Mouse (Mus musculus) T-helper 17 cell (primary cell): ENCODE data around the gene Anapc5.

Source experiments
- in situ Hi-C, 2 experiments: fragments of 300-600 bp; cut with MboI, MseI; formaldehyde crosslinking; loops; 1 replicate in 1 of 2; 2 replicates in 1 of 2; pipeline ENCODE4 v1.15.1; 2025; ENCODE audit warnings: high pct_unique_total_duplicates in 2 of 2

Anapc5 gene

DNA sequence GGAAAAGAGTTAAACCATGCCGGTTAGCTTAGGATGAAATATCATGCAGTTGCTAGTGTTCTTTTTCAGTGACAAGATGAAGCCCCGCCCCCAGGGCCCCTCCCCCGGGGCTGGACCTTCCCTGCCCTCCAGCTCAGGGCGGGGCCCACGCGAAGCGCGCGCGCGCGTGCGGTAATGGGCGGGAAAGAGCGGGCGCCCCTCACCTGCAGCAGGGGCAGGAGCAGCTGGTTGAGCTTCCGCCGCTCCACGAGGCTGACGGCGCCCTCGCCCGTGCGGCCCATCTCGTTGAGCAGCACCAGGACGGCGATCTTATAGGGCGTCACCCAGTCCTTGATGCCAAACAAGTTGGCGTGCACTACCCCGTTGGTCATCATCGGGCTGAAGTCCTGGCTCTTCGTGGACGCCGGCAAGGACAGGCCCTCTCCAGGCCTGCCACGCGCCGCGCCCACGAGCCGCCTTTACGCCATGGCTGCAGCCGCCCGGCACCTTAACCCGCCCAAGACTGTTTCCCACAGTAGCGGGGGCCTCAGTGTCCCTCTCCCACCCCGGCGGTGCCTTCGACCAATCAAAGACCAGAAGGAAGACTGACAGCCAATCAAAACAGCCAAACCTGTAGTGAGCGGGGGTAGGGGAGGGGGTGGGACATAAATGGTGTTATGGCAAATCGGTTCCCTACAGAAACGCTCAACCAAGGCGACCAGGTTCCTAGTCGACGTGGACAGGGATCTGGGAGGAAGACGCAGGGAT lies at the start of gene Anapc5:
Gene Anapc5 (minus strand): TSS at position 563 of the 747 bp plus-strand sequence.
- in situ Hi-C loops: no loop called here

DNA sequence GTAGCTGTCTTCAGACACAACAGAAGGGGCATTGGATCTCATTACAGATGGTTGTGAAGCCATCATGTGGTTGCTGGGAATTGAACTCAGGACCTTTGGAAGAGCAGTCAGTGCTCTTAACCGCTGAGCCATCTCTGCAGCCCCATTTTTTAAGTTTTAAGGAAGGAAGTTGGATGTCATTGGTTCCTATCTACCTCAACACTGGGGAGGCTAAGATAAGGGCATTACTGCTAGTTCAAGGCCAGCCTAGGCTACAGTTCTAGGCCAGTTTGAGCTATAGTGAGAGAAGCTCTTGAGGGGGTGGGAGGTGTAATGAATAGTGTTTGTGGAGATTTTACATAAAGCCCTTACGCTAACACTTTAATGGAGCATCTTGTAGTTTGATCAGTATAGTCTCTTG lies 41.9 kb upstream of the Anapc5 start:
- in situ Hi-C loops: no loop called here

DNA sequence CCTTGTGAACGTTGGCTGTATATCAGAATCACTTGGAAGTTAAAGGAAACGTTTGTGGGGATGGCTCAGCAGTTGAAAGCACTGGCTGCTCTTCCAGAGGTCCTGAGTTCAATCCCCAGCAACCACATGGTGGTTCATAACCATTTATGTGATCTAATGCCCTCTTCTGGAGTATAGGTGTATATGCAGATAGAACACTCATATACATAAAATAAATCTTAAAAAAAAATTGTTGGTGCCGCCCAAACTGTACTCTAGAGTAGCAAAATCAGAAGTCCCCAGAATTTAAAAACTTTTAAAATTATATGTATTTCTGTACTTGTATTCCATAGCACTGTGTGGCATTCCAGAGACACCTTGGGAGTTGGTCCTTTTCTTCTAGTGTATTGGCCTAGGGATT lies 34.7 kb upstream of the Anapc5 start:
- in situ Hi-C loops: no loop called here

DNA sequence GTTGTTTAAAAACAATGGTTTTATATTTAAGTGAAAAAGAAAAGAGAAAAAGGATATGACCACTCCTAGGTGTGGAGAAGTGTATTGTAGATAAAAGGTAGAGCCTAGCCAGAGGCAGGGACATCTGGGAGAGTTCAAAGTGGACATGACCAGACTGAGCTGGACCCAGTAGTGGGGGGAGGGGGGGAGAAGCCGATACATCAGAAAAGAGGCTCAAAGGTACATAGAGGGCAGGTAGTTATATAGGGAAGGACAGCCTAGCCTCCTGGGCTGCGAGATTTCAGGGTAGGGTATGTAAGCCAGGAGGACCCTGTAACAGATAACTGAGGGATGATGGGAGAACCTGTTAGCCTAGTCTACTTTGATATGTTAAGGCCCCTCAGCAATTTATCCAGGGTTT lies 31.5 kb upstream of the Anapc5 start:
- in situ Hi-C loops: no loop called here

DNA sequence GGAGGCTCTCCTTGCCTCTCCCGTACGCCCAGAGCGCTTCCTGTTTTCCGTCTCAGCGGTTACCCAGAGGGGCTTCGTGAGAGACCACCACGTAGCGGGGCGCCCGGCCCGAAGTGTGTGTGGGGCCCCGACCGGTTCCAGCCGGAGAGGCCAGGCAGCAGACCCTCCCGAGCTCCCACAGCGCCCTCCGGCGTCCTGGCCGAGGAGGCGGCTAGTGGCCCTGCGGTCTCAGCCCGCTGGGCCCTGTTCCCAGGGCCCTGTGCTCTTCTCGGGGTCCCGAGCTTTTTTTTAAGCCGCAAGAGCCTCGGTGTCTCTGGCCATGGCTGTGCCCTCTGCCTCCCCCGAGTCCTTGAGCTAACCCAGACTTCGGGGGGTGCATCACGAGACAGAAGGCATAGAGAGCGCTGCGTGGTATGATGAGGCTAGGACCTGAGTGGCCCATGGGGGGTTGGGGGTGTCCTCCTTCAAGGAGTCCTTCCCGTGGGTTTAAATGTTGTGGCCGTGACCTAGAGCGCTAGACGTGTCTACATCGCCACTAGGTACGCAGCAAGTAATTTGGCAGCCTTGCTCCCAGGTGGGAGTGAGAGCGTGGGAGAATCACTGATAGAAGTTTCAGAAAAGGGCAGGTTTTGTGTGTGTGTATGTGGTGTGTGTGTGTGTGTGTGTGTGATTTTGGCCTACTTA lies 29.3 kb upstream of the Anapc5 start:
- in situ Hi-C loops: no loop called here

DNA sequence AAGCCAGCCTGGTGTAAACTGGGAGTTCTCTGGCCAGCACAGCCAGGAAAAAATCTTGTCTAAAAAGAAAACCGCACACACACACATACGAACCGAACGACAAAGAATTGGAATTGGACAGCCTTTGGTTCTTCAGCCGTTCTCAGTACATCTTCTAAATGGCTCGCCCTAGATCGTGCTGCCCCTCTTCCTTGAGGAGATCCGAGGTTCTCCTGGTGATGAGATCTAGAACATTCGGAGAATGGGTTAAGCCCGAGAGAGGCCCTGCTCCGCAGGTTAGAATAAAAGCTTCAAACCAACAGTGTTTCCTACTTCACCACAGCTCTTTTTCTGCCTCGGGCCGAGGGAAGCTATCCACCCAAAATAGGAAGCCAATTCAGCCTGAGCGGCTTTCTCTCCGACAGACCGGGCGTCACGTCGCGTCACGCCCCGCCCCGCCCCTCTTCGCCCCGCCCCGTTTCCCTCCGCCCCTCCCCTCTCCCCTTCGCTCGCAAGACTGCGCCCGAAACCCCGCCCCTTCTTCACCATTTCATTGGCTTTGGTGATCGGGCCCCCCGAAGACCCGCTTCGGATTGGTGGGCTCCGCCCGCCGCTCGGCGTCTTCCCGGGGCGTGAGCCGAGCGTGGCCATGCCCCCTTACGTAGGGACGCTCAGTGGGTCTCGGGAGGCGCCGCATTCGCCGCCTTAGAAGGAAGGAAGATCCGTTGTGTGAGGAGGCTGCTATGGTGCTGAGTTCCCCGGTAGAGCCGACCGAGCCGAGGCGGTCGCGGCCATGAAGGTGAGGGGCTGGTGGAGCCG lies 28.6 kb upstream of the Anapc5 start, which contains the start of gene Rnf34:
Gene Rnf34 (plus strand): TSS at position 528 of the 798 bp plus-strand sequence.
- in situ Hi-C loops: loop anchor here in 1 of 2 experiments (25.0 kb wide), 1 partner anchor 1012 kb away; the partner anchor contains the start of genes Pheta1 and Sh2b3

DNA sequence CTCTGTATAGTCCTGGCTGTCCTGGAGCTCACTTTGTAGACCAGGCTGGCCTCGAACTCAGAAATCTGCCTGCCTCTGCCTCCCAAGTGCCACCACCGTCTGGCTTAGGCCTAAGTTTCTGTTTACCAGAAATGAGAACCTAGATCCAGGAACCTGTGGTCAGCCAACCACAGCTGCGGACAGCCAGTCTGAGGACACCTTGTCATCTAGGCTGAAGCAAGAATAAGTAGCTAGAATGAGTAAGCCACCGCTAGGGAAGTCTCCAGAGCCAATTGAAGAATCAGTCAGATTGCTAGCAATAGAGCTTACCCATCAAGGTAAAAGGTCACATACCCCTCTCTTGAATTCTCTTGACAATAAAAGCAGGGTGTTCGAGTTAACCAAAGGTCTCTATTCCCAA lies 22.7 kb upstream of the Anapc5 start:
- in situ Hi-C loops: loop anchor here in 1 of 2 experiments (25.0 kb wide), 1 partner anchor 1006 kb away; the partner anchor contains the start of genes Pheta1 and Sh2b3

DNA sequence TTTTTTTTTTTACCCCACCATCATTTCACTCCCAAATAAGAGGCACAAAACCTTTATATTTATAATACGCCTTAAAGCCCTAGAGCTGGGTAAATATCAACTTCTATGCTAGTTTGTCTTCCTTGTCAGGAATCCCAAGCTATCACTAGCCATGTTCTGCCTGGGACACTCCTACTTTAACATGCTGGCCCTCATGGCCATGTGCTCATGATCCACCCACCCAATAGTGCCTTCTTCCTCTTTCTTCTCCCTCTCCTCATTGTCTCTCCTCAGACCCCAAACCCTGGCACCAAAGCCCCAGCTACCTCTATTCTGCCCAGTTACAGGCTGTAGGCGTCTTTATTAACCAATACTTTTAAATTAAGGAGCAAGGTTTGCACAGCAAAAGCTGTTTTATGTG lies 20.0 kb upstream of the Anapc5 start:
- in situ Hi-C loops: loop anchor here in 1 of 2 experiments (25.0 kb wide), 1 partner anchor 1004 kb away; the partner anchor contains the start of genes Pheta1 and Sh2b3

DNA sequence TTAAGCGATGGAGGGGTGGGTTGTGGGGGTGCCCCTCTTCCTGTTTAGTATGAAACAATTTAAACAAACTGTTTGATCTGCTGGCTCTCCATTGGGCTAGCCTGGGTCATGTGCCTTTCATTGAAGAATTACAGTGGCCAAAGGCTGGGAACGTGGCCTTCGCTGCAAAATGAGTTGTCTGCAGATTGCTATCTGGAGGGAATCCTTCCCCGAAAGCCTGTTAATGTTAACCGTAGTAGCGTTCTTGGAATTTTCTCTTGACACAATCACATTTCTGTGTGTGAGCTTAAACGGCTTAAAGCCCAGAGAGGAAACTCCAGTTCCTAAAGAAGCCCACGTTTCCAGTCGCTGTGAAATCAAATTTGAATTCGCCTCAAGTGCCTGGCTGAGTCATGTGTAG lies 11.9 kb upstream of the Anapc5 start:
- in situ Hi-C loops: loop anchor here in 1 of 2 experiments (25.0 kb wide), 1 partner anchor 996 kb away; the partner anchor contains the start of genes Pheta1 and Sh2b3

DNA sequence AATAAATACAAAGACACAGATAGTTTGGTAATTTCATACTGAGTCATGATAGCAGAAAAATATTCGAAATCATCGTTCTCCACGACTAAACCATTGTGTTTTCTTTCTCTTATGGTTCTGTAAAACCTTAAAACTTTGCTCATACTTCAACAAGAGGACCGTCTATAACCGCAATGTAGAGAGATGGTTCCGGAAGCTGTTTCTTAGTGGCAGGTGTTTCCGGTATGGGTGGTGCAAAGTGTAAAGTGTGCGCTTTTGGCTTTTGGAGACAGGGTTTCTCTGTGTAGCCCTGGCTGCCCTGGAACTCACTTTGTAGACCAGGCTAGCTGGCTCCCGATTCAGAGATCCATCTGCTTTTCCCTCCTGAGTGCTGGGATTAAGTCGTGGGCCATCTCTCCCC lies 11.4 kb upstream of the Anapc5 start:
- in situ Hi-C loops: loop anchor here in 1 of 2 experiments (25.0 kb wide), 1 partner anchor 995 kb away; the partner anchor contains the start of genes Pheta1 and Sh2b3

DNA sequence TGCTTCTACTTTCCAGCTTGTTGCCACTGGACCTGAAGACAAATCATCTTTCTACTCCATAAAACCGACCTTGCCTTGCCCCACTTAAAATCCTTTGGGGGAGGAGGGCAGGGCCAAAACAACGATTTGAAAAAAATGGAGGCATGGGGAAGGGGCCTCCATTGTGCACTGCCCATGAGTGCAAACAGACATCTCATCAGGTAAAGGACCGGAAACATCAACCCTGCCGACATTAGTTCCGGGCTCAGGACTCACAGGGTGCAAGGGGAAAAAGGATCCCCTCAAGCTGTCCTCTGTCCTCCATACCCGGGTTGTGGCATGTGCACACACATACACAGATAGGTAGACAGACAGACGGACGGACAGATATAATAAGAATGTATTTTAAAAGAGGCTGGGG lies 4.0 kb upstream of the Anapc5 start:
- in situ Hi-C loops: loop anchor here in 1 of 2 experiments (25.0 kb wide), 1 partner anchor 988 kb away; the partner anchor contains the start of genes Pheta1 and Sh2b3

DNA sequence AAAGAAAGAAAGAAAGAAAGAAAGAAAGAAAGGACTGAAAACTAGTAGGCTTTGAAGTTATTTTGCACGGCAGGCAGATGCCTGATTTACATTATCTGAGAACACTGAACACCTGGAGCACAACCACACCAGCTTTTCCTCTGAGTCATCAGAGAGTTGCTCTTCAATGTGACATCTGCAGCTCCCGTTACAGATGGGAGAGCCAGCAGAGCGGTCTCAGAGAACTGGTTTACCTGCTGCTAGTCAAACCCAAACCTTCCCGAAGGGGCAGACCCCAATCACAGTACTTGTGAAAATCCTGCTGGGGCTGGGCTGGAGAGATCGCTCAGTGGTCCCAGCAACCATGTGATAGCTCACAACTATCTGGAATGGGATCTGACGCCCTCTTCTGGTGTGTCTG lies 3.3 kb upstream of the Anapc5 start:
- in situ Hi-C loops: no loop called here

DNA sequence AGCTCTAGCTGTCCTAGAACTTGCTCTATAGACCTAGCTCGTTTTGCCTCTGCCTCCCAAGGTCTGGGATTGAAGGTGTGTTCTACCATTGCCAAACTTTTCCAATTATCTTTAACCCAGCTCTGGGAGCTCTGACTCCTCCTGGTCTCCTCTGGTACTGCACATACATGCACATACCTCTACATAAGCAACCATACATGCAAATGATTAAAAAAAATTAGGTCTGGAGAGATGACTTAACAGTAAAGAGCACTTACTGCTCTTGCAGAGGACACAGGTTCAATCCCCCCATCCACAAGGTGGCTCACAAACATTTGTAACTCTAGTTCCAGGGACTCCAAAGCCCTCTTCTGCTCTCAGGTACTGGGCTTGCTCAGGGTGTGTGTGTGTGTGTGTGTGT lies 2.8 kb upstream of the Anapc5 start:
- in situ Hi-C loops: no loop called here

DNA sequence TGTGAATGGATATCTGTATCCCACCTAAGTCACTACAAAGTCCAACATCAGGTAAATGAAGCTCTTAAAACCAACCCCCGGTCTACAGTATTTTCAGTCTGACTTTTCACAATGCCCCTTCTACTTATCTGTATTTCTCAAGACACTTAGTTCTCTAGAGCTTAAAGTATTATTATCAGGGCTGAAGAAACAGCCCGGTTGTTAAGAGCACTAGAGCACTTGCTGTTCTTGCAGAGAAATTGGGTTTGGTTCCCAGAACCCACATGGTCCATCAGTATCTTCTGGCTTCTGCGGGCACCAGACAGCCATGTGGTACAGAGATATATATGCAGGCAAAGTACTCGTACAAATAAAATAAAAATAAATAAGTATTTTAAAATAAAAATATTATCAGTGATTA lies 1.3 kb upstream of the Anapc5 start:
- in situ Hi-C loops: no loop called here

DNA sequence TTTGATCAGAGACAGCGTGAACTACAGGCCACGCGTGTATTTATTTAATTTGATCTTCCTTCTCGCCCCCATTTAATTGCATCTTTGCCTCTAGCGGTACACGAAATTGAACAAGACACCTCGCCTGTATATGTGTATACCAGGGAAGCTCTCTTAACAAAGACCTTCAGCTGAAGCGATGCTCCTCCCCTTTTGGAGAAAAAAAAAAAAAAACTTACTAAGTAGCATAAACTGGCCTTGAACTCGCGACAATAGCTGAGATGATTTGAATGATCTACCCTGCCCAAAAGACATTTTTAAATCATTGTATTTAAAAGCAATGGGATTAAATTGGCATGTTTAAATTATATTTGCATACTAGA lies 366 bp upstream of the Anapc5 start:
- in situ Hi-C loops: no loop called here

DNA sequence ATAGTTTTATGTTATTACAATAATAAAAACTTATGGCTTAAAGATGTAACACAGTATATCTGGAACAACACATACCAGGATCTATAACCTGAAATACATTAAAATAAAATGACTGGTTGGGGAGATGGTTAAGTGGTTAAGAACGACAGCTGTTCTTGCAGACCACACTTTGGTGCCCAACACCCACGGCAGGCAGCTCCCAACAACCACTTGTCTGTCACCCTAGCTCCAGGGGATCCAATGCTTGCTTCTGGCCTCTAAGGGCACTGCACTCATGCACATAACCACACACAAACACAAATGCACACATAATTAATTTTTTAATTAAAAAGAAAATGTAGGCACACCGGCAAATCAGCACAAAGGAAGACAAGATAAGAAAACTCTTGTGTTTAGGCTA lies 8.4 kb downstream of the Anapc5 start:
- in situ Hi-C loops: no loop called here

DNA sequence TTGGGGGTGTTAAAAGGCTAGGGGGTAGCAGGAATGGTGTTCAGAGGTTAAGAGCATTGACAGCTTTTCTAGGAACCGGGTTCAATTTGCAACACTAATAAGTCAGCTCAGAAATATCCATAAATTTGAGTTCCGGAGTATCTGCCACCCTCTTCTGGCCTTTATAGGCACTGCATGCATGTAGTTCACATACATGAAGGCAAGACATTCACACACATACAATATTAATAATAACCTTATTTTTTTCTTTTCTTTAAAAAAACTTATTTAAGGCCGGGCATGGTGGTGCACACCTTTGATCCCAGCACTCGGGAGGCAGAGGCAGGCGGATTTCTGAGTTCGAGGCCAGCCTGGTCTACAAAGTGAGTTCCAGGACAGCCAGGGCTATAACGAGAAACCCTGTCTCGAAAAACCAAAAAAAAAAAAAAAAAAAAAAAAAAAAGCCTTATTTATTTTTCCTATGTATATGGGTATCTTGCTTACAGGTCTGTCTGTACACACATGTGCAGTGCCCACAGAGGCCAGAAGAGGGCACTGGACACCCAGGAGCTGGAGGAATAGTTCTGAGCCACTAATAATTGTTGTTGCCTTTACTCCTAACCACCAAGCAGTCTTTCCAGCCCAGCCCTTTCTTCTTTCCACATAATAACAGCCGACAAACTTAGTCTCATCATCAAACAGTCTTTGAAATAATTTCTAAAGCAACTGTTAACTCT lies 9.6 kb downstream of the Anapc5 start:
- in situ Hi-C loops: no loop called here

DNA sequence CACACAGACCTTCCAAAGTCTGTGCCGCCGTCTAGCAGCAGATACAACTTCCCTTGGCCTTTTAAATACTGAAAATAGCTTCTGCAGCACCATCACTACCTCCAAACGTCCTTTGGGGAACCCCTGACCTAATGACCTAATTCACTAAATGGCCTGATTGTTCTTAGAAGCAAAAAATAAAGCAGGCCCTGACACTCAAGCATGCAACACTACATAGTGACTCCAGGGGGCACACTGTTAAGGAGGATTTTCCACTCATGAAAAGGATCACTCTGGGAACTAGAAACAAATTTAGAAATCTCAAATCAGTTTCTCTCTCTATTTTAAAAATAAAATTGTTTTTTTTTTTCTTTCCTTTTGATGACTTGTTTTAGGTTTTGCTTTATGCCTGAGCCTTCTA lies 15.6 kb downstream of the Anapc5 start:
- in situ Hi-C loops: no loop called here

DNA sequence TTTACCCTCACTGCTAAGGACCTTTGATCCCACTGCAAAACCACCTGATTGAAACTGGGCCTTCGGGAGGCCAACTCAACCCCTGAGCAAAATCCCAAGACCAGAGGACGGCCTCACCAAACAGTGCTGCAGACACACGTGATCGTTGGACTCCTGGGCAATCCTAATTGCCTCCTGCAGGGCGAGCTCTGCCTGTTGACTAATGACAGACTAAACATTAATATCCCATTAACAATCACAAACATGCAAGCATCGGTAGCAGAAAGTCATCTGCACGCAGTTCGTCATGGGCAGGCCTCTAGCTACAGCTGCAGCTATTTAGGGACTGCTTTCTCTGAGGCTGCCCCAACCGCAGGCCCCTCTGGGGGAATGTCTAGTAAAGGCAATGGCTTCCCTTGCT lies 18.4 kb downstream of the Anapc5 start:
- in situ Hi-C loops: no loop called here

DNA sequence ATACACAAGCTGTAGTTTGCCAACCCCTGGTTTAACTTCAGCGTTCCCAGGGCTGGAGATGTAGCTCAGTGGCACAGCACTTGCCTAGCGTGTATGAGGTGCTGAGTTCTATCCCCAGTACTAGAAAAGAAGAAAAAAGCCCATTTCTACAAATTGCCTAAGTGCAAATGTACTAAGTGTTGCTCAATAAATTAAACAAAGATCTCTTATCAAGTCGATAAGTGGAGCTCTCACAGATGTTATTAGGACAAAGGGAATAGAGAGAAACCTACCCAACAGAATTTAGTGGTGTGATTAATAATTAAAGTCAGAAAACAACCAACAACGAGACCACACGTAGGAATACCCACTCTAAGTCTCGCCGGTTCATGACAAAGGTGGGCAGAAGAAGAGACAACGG lies 19.5 kb downstream of the Anapc5 start:
- in situ Hi-C loops: no loop called here

DNA sequence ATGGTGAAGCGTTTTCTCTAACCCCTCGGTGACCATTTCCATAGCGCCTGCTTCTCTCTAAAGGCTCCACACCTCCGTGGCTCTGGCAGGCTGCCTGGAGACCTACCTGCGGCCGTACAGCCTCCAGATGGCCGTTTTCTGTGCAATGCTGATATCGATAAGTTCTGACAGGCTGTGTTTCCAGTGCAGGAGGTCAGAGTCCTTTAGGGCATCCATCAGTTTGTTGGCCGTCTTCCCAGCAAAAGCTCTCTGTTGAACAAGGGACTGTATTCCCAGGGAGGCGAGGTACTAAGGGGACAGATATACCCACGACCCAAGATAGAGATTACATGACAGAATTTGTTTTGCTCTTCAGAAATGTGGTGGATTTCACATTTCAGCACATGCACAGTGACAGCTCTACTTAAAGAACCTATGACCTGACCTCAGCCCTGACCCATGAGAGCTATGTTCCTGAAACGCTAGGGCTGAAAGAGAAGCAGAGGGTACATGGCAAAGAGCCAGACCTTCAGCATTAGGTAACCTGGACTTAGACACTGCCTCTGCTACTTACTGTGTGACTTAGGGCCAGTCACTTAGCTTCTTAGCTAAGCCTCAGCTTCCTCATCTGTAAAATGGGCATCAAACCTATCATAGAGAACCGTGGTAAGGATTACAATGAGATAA lies 20.7 kb downstream of the Anapc5 start:
- in situ Hi-C loops: no loop called here
